Mouse (Mus musculus): ENCODE measurements around the gene Galnt11. TPM values are rescaled to one million over a fixed set of nuclear protein-coding genes. Genes with fewer than 3 reads are reported as not detected.
"Not testable (repeated sequence)": the region's sequence is repeated elsewhere in the genome, so short reads cannot be mapped to it uniquely, and the experiment has no call there.

Galnt11 gene
- polyA plus RNA-seq, 1 experiment from 2014 or later = 38.6 TPM

GRCm38 (mm10) chr5:25215006-25215405, 6.7 kb upstream of the Galnt11 start:
- no peaks in the 10 kb centered on the region for H3K9me3 ChIP-seq
- no peak overlapping the region for H3K9ac ChIP-seq
- ATAC-seq (ENCODE audit: insufficient number of reproducible peaks, low FRiP score, low TSS enrichment, low read depth) = no peak
- H3K36me3 ChIP-seq = no peaks in the 10 kb centered on the region
- H3K4me2 ChIP-seq = no peak overlapping the region
- H3K27ac ChIP-seq = no peak overlapping the region
- no peaks in the 10 kb centered on the region for H3K27me3 ChIP-seq
- H3K4me3 ChIP-seq = no peak overlapping the region
- no peaks in the 10 kb centered on the region for H3K4me1 ChIP-seq
- WGBS = 56% methylated on average over 6 of the region's 6 CpGs

GRCm38 (mm10) chr5:25222752-25223702, 1.3 kb downstream of the Galnt11 start, which contains the start of gene E130116L18Rik:
TSS of gene E130116L18Rik (minus strand) at chr5:25223153.
- Histone ChIP-seq H3K4me3 (peak within 1 kb of the TSS; percentile 83), H3K4me1 (peaks cover 4% of the 10 kb centered on the region; the same call in 1 of the 2 replicates), H3K4me2 (peak within 1 kb of the TSS; percentile 57), H3K9me3 (no peaks in the 10 kb centered on the region), H3K36me3 (0 out of 2 replicates have a peak, but pooled peaks cover 6% of the 10 kb centered on the region), H3K27ac (peak within 1 kb of the TSS; percentile 90), H3K27me3 (no peaks in the 10 kb centered on the region), H3K9ac (peak within 1 kb of the TSS; percentile 77)
- 3% methylated on average over 71 of the region's 72 CpGs for WGBS
- peak; percentile 93 for ATAC-seq (ENCODE audit: insufficient number of reproducible peaks, low FRiP score, low TSS enrichment, low read depth)

GRCm38 (mm10) chr5:25224377-25224776, 2.7 kb downstream of the Galnt11 start:
- H3K9ac ChIP-seq; ATAC-seq (ENCODE audit: insufficient number of reproducible peaks, low FRiP score, low TSS enrichment, low read depth); H3K9me3 ChIP-seq; H3K4me1 ChIP-seq; H3K27ac ChIP-seq; H3K4me3 ChIP-seq; H3K4me2 ChIP-seq; H3K27me3 ChIP-seq: not testable (repeated sequence)
- WGBS = 89% methylated on average over 1 of the region's 1 CpGs
- H3K36me3 ChIP-seq = 0 out of 2 replicates have a peak, but pooled peaks cover 15% of the 10 kb centered on the region

- no peak overlapping the region for H3K4me2 ChIP-seq
- no peaks in the 10 kb centered on the region for H3K27me3 ChIP-seq
- H3K4me3 ChIP-seq = no peak overlapping the region
- no peak overlapping the region for H3K27ac ChIP-seq
- no peak for ATAC-seq (ENCODE audit: insufficient number of reproducible peaks, low FRiP score, low TSS enrichment, low read depth)
- H3K9me3 ChIP-seq = no peaks in the 10 kb centered on the region
- H3K36me3 ChIP-seq = 0 out of 2 replicates have a peak, but pooled peaks cover 6% of the 10 kb centered on the region
- no peaks in the 10 kb centered on the region for H3K4me1 ChIP-seq
- 86% methylated on average over 6 of the region's 6 CpGs for WGBS
- no peak overlapping the region for H3K9ac ChIP-seq
Measured at GRCm38 (mm10) chr5:25243101-25243500, 21.4 kb downstream of the Galnt11 start.

- H3K27ac ChIP-seq = no peak overlapping the region
- no peak overlapping the region for H3K4me2 ChIP-seq
- 78% methylated on average over 10 of the region's 10 CpGs for WGBS
- H3K36me3 ChIP-seq = peaks cover 20% of the 10 kb centered on the region
- H3K9ac ChIP-seq = no peak overlapping the region
- no peaks in the 10 kb centered on the region for H3K27me3 ChIP-seq
- ATAC-seq (ENCODE audit: insufficient number of reproducible peaks, low FRiP score, low TSS enrichment, low read depth) = no peak
- H3K4me1 ChIP-seq = no peaks in the 10 kb centered on the region
- no peaks in the 10 kb centered on the region for H3K9me3 ChIP-seq
- no peak overlapping the region for H3K4me3 ChIP-seq
Measured at GRCm38 (mm10) chr5:25245806-25246472, 24.2 kb downstream of the Galnt11 start.

GRCm38 (mm10) chr5:25246473-25246865, 24.8 kb downstream of the Galnt11 start:
- Histone ChIP-seq H3K36me3 (peaks cover 25% of the 10 kb centered on the region), H3K27ac (no peak overlapping the region), H3K4me3 (no peak overlapping the region), H3K4me2 (no peak overlapping the region), H3K9ac (no peak overlapping the region), H3K4me1 (no peaks in the 10 kb centered on the region), H3K27me3 (no peaks in the 10 kb centered on the region), H3K9me3 (no peaks in the 10 kb centered on the region)
- 75% methylated on average over 1 of the region's 1 CpGs for WGBS
- no peak for ATAC-seq (ENCODE audit: insufficient number of reproducible peaks, low FRiP score, low TSS enrichment, low read depth)

GRCm38 (mm10) chr5:25247036-25247435, 25.3 kb downstream of the Galnt11 start:
- H3K4me2 ChIP-seq = no peak overlapping the region
- H3K9ac ChIP-seq = no peak overlapping the region
- no peaks in the 10 kb centered on the region for H3K9me3 ChIP-seq
- H3K36me3 ChIP-seq = peaks cover 30% of the 10 kb centered on the region
- WGBS = 83% methylated on average over 3 of the region's 3 CpGs
- H3K4me3 ChIP-seq = no peak overlapping the region
- ATAC-seq (ENCODE audit: insufficient number of reproducible peaks, low FRiP score, low TSS enrichment, low read depth) = no peak
- no peak overlapping the region for H3K27ac ChIP-seq
- H3K4me1 ChIP-seq = no peaks in the 10 kb centered on the region
- no peaks in the 10 kb centered on the region for H3K27me3 ChIP-seq

- 66% methylated on average over 2 of the region's 2 CpGs for WGBS
- H3K9me3 ChIP-seq = no peaks in the 10 kb centered on the region
- ATAC-seq (ENCODE audit: insufficient number of reproducible peaks, low FRiP score, low TSS enrichment, low read depth) = no peak
- no peak overlapping the region for H3K27ac ChIP-seq
- H3K9ac ChIP-seq = no peak overlapping the region
- H3K36me3 ChIP-seq = peaks cover 71% of the 10 kb centered on the region
- H3K4me3 ChIP-seq = no peak overlapping the region
- no peaks in the 10 kb centered on the region for H3K4me1 ChIP-seq
- H3K27me3 ChIP-seq = no peaks in the 10 kb centered on the region
- H3K4me2 ChIP-seq = no peak overlapping the region
Measured at GRCm38 (mm10) chr5:25252423-25252822, 30.7 kb downstream of the Galnt11 start.

- Histone ChIP-seq H3K4me3 (no peak overlapping the region), H3K4me2 (no peak overlapping the region), H3K4me1 (no peaks in the 10 kb centered on the region), H3K9me3 (no peaks in the 10 kb centered on the region), H3K27ac (no peak overlapping the region), H3K36me3 (peaks cover 74% of the 10 kb centered on the region), H3K27me3 (no peaks in the 10 kb centered on the region), H3K9ac (no peak overlapping the region)
- no peak for ATAC-seq (ENCODE audit: insufficient number of reproducible peaks, low FRiP score, low TSS enrichment, low read depth)
- WGBS = 91% methylated on average over 8 of the region's 8 CpGs
Measured at GRCm38 (mm10) chr5:25252825-25253544, 31.3 kb downstream of the Galnt11 start.

GRCm38 (mm10) chr5:25254491-25254890, 32.8 kb downstream of the Galnt11 start:
- ATAC-seq (ENCODE audit: insufficient number of reproducible peaks, low FRiP score, low TSS enrichment, low read depth) = no peak
- H3K4me1 ChIP-seq = no peaks in the 10 kb centered on the region
- no peak overlapping the region for H3K9ac ChIP-seq
- no peak overlapping the region for H3K4me3 ChIP-seq
- peaks cover 81% of the 10 kb centered on the region for H3K36me3 ChIP-seq
- WGBS = 96% methylated on average over 4 of the region's 4 CpGs
- no peak overlapping the region for H3K4me2 ChIP-seq
- no peaks in the 10 kb centered on the region for H3K9me3 ChIP-seq
- H3K27ac ChIP-seq = no peak overlapping the region
- no peaks in the 10 kb centered on the region for H3K27me3 ChIP-seq

- Histone ChIP-seq H3K9me3 (no peaks in the 10 kb centered on the region), H3K4me3 (no peak overlapping the region), H3K36me3 (peaks cover 79% of the 10 kb centered on the region), H3K4me2 (no peak overlapping the region), H3K4me1 (no peaks in the 10 kb centered on the region), H3K9ac (no peak overlapping the region), H3K27ac (no peak overlapping the region), H3K27me3 (no peaks in the 10 kb centered on the region)
- ATAC-seq (ENCODE audit: insufficient number of reproducible peaks, low FRiP score, low TSS enrichment, low read depth) = no peak
- 86% methylated on average over 2 of the region's 2 CpGs for WGBS
Measured at GRCm38 (mm10) chr5:25256686-25257085, 35.0 kb downstream of the Galnt11 start.
